In the genomic region with DNA sequence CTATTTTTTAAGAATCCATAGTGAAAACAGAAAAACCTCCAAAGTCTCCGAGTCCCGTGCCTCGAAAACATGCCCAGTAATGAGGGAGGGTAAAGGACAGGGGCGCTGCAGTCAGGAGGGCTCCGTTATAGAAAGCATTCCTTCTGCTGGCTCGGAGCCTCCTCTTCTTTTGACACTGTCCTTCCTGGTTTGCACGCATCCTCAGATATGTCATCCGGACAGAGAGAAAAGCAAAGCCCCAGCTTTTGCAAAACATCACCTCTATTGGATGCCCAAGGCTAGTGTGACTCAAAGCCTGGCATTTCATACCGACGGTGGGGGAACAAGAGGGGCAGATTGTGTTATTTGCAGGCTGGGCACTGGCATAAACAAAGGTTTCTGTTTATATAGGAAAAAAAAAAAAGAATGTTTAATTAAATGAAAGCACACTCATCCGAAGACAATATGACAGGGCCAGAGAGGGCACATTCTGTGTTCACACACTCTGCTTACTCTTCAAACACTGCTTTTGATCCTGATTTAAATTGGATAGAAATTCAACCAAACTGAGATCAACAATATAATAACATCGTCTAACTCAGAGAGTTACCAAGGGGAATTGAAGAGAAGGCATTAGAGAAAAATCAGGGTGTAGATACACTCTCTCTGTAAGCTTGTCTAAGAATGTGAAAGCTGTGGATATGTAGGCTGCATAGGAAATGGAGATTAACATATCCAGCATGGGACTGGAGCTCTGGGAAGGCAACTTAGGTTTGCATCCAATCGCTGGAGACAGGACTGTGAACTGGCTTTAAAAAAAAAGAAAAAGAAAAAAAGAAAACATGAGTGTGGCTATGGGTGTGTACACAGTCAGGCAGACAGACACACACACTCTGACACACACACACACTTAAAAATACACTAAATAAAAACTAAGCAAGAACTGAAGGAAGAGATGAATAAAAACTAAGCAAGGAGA, we compare ENCODE assay signal across 8 mouse cellular contexts.
DNase-seq lines count a peak whose midpoint lies in the region; ATAC-seq and TF ChIP-seq lines count a peak whose summit lies in the region.

No protein-coding gene starts in this region.

- no peaks in the 10 kb centered on the region for H3K9me3 ChIP-seq in lung, embryonic 15.5 days
- H3K9me3 ChIP-seq in forebrain, postnatal 0 days (ENCODE audit: low read length): no peaks in the 10 kb centered on the region
- H3K9me3 ChIP-seq in midbrain, embryonic 16.5 days (replicated peaks; ENCODE audit: control insufficient read depth, low read length, poor library complexity, severe bottlenecking): no peaks in the 10 kb centered on the region

- WGBS in lung, embryonic 15.5 days: 30% methylated on average over 13 of the region's 13 CpGs
- WGBS in forebrain, postnatal 0 days: 22% methylated on average over 13 of the region's 13 CpGs
- 22% methylated on average over 13 of the region's 13 CpGs for WGBS in midbrain, embryonic 16.5 days

- H3K4me3 ChIP-seq in lung, embryonic 15.5 days: no peak overlapping the region
- H3K4me3 ChIP-seq in forebrain, postnatal 0 days (ENCODE audit: low read depth, low read length): no peak overlapping the region
- H3K4me3 ChIP-seq in midbrain, embryonic 16.5 days (ENCODE audit: low read depth, low read length): no peak overlapping the region

- DNase-seq in embryo, embryonic 9.5 days (ENCODE audit: extremely low spot score): peak; percentile 10
- DNase-seq in embryo, embryonic 10 days (ENCODE audit: low spot score): no peak
- DNase-seq in lung, adult 18-20 months: no peak
- peak; percentile 18 for DNase-seq in forebrain, postnatal 0 days
- no peak for DNase-seq in thymus, postnatal 25 days
- DNase-seq in kidney, adult 9 months: no peak

- no peak for TF ChIP-seq CTCF in forebrain, postnatal 0 days (IDR thresholded peaks at IDR 0.05; ENCODE audit: low read depth)

- H3K9ac ChIP-seq in lung, embryonic 15.5 days: no peak overlapping the region
- no peak overlapping the region for H3K9ac ChIP-seq in forebrain, postnatal 0 days
- peak overlapping the region; percentile 55; the same call in 1 of the 2 replicates for H3K9ac ChIP-seq in midbrain, embryonic 16.5 days (ENCODE audit: low read depth, low read length)

- ATAC-seq in lung, embryonic 15.5 days (ENCODE audit: borderline replicate concordance, extremely low read depth, low FRiP score, low TSS enrichment): peak; percentile 85; the same call in 1 of the 2 replicates
- ATAC-seq in forebrain, postnatal 0 days: peak; percentile 76
- peak; percentile 82 for ATAC-seq in midbrain, embryonic 16.5 days

- no peaks in the 10 kb centered on the region for H3K27me3 ChIP-seq in lung, embryonic 15.5 days
- H3K27me3 ChIP-seq in forebrain, postnatal 0 days (ENCODE audit: insufficient read depth, low read length): no peaks in the 10 kb centered on the region
- H3K27me3 ChIP-seq in midbrain, embryonic 16.5 days (ENCODE audit: control insufficient read depth, insufficient read depth, low read depth, low read length): no peaks in the 10 kb centered on the region

- H3K27ac ChIP-seq in lung, embryonic 15.5 days: peak overlapping the region; percentile 35
- H3K27ac ChIP-seq in forebrain, postnatal 0 days (ENCODE audit: low read depth, low read length): peak overlapping the region; percentile 2
- H3K27ac ChIP-seq in midbrain, embryonic 16.5 days (ENCODE audit: low read length): peak overlapping the region; percentile 25; the same call in 1 of the 2 replicates

- no peaks in the 10 kb centered on the region for H3K36me3 ChIP-seq in lung, embryonic 15.5 days
- no peaks in the 10 kb centered on the region for H3K36me3 ChIP-seq in forebrain, postnatal 0 days (ENCODE audit: insufficient read depth)
- H3K36me3 ChIP-seq in midbrain, embryonic 16.5 days (ENCODE audit: control insufficient read depth, insufficient read depth, low read length): no peaks in the 10 kb centered on the region

- H3K4me2 ChIP-seq in lung, embryonic 15.5 days: no peak overlapping the region
- H3K4me2 ChIP-seq in forebrain, postnatal 0 days (ENCODE audit: low read depth): no peak overlapping the region
- H3K4me2 ChIP-seq in midbrain, embryonic 16.5 days (ENCODE audit: low read length): peak overlapping the region; percentile 38

- peaks cover 11% of the 10 kb centered on the region; the same call in 1 of the 2 replicates for H3K4me1 ChIP-seq in lung, embryonic 15.5 days
- H3K4me1 ChIP-seq in forebrain, postnatal 0 days (ENCODE audit: insufficient read depth): peaks cover 6% of the 10 kb centered on the region; the same call in 1 of the 2 replicates
- peaks cover 22% of the 10 kb centered on the region for H3K4me1 ChIP-seq in midbrain, embryonic 16.5 days (ENCODE audit: control insufficient read depth, insufficient read depth, low read length)

Comparison
In these comparisons a context has a peak if more than half of its experiments do, and no peak if none do; other contexts are left out.
1. DNase-seq: peak in embryo, embryonic 9.5 days (single experiment) and forebrain, postnatal 0 days (single experiment); none in embryo, embryonic 10 days (single experiment), lung, adult 18-20 months (0 of 2), thymus, postnatal 25 days (single experiment) and kidney, adult 9 months (single experiment).
2. Peak in every context shown above with its lines, with median percentiles within 50 percentile points of each other: ATAC-seq and H3K27ac ChIP-seq.